Mouse (Mus musculus) heart, postnatal 14 days (tissue): ENCODE measurements at regions not wholly inside any gene's neighbourhood (a gene's known extent, or its start where the extent isn't known, plus 50 kb on each side); places are given as distances from the start of the nearest gene placed in this dataset.
"Not testable (repeated sequence)": the region's sequence is repeated elsewhere in the genome, so short reads cannot be mapped to it uniquely, and the experiment has no call there.

Experiments
- DNase-seq, 2 experiments: peaks; one replicate each; pipeline ENCODE4 v3.0.0; 2021 to 2022
- intact Hi-C: fragments of 180-260 bp; cut with DNase I; formaldehyde crosslinking; loops from one replicate; pipeline ENCODE4 v1.15.1; 2025

GRCm38 (mm10) chr13:45130516-45131249, 52.2 kb downstream of the Gm9817 start:
- no peak for DNase-seq
- intact Hi-C loops, result no loop called here

DNA sequence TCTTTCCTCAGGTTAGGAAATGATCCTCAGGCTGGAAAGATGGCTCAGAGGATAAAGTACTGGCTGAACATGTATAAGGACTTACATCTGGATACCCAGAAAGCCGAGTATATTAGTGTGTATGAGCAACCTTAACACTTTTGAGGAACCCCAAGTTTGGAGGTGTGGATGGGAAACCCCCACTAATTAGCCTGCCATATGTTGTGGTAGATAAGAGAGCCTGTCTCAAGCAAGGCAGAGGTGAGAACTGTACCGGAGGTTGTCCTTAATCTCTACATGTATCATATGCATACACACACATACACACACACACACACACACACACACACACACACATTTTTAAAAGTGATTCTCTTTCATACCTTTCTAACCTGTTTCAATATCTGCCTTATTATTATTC, 62.1 kb downstream of the Gm9817 start:
- DNase-seq, result no peak
- intact Hi-C loops, result no loop called here

- DNase-seq, result no peak
- intact Hi-C loops, result no loop called here
Observed at GRCm38 (mm10) chr13:45145129-45145528, 66.6 kb downstream of the Gm9817 start.

GRCm38 (mm10) chr13:45156223-45156622, 77.7 kb downstream of the Gm9817 start:
- no peak for DNase-seq

DNA sequence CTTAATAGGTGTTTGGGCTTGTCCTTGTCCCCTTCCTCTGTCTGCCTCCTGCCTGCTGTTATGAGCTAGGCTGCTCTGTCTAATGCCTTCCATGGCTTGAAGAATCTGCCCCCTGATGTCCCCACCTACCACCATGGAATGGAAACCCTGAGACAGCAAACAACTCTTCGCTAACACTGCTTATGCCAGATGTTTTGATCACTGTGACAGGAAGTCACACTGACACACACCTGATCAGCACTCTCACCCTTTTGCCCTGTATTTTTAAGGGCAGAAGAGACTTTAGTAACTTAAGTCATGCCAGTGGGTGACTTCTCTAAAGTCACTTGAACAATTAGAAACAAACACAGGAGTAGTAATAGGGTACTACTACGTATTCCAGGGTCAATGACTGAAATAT, 78.5 kb downstream of the Gm9817 start:
- no peak for DNase-seq
- intact Hi-C loops, result no loop called here

More at GRCm38 (mm10) chr13:45156223-45156622, 77.7 kb downstream of the Gm9817 start:
- intact Hi-C loops, result no loop called here

GRCm38 (mm10) chr13:45160281-45160680, 81.8 kb downstream of the Gm9817 start:
- intact Hi-C loops, result loop anchor here (5.0 kb wide), 1 partner anchor 317 kb away; no protein-coding TSS in a partner anchor
- DNase-seq, result no peak

GRCm38 (mm10) chr13:45164001-45164778, 85.7 kb downstream of the Gm9817 start:
- intact Hi-C loops, result loop anchor here (5.0 kb wide), 1 partner anchor 313 kb away; no protein-coding TSS in a partner anchor
- DNase-seq, result no peak

DNA sequence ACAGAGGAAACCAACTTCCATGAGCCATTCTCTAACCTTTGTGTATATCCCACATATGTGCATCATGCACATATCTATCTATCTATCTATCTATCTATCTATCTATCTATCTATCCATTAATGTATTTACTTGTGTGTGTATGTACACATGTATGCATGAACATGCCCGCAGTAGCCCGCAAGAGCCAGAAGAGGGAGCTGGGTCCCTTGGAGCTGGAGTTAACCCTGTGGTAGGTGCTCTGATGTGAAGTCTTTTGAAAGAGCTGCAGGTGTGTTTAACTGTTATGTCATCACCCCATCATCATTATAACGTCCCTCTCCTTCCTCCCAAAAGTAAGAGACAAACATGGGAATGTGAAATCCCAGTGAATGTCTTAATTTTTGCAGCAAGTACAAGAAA, 86.7 kb downstream of the Gm9817 start:
- DNase-seq, result no peak
- intact Hi-C loops, result no loop called here

DNA sequence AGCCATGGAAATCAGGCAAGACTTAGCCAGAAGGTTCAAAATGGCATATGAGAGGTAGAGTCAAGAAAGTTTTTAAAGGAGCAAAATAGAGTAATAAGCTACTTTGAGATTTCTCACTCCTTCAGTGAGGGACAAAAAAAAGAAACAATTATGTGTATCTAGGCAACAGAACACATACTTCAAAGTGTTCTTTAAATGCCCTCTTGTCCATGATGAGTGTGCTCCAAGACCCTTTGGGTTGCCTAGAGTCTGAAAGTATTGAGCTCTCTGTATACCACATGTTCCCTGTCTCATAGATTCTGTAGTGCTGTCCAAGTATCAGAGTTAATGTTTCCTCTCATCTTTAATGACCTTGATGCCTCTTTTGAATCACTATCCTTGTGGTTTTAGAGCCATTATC, 91.2 kb downstream of the Gm9817 start:
- intact Hi-C loops, result no loop called here

DNA sequence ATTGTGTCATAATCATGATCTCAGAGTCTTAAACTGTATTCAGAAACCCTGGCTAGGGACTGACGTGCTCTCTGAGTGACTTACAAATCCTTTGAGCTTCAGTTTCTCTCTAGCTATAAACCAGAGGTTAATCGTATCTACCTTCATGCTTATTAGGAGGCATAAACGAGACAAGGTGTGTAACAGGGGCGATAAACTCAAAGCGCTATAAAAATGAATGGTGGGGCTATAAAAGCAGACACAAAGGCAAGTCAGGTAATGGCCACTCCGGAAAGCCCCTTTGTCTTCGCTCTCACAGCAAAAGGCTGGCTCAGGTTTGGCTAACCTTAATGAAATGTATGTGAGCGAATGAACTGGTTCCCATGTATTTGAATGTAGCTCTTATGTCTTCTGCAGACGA, 94.6 kb downstream of the Gm9817 start:
- intact Hi-C loops, result no loop called here
- DNase-seq, result no peak

More for the DNA sequence above, 91.2 kb downstream of the Gm9817 start:
- DNase-seq, result no peak

DNA sequence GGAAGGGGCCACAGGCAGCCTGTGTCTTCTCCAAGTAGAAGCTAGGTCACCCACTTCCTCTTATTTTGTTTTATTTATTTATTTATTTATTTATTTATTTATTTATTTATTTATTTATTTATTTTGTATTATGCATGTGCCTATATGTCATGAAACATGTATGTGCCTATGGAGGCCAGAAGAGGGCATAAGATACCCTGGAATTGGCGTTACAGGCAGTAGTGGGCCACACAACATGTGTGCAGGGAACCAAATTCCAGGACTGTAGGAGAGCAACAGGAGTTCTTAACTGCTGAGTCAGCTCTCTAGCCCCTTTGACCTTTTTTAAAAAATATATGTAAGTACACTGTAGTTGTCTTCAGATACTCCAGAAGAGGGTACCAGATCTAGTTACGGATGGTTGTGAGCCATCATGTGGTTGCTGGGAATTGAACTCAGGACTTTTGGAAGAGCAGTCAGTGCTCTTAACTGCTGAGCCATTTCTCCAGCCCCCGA, 97.3 kb downstream of the Gm9817 start:
- intact Hi-C loops, DNase-seq: not testable (repeated sequence)

- DNase-seq, result no peak
- intact Hi-C loops, result no loop called here
Observed at GRCm38 (mm10) chr13:45181529-45182230, 103.2 kb downstream of the Gm9817 start.

DNA sequence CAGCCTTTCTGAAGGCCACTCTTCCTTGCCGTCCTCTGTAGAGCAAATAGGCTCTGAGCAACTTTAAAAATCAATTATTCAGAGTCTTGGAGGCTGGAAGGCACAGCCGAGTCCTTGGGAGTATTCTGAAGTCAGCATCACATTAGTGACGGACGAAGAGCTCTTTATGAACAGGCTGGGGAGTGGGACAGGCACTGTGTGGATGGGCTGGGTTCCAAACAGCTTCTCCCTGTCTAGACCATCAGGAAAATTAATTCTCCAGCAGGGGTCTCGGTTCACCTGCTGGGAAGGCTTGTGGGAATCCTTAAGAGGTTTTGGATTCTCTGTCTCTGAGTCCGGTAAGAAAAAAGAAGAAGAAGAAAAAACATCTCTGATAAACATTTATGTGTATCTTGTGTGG, 110.9 kb downstream of the Gm9817 start:
- intact Hi-C loops, result no loop called here
- no peak for DNase-seq

DNA sequence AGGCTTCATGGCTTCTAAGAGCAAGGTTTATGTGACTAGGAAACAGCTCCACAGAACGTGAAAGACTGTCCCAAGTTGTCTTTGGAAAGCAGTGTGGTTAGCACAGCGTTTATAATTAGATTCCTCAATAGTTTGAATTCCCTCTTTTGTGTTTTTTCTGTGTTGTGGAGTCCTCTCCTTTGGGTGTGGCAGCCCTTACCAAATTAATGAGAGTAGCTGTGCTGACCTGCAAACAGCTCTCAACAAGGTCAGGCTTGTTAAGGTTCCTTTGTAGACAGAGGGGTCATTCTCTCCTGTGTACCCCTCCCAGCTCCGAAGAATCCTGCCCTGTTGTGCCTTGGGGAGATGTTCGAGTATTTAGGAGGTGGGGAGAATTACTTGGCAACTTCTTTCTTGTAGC, 111.7 kb downstream of the Gm9817 start:
- no peak for DNase-seq
- intact Hi-C loops, result no loop called here

GRCm38 (mm10) chr13:45192079-45192478, 113.6 kb downstream of the Gm9817 start:
- no peak for DNase-seq
- intact Hi-C loops, result no loop called here

DNA sequence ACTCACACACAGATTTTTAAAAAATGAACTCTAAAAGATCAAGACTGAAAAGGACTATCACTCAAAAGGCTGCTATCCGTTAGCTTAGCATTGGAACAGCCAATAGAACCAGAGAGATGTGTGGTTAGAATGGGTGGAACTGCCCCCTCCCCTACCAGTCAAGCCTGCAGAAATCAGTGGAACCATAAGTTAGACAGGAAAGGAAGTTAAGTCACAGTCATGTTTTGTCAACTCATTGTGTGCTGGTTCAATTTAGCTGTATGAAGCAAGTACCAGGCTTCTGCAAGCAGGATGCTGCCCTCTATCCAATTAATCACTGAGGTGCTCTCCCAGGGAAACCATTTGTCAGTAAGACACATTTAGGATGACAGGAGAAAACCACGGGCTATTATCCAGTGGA, 117.1 kb downstream of the Gm9817 start:
- DNase-seq, result no peak
- intact Hi-C loops, result no loop called here

GRCm38 (mm10) chr13:45196363-45196762, 117.9 kb downstream of the Gm9817 start:
- DNase-seq, result no peak
- intact Hi-C loops, result no loop called here

- no peak for DNase-seq
- intact Hi-C loops, result no loop called here
Observed at GRCm38 (mm10) chr13:45200511-45201120, 122.1 kb downstream of the Gm9817 start.

DNA sequence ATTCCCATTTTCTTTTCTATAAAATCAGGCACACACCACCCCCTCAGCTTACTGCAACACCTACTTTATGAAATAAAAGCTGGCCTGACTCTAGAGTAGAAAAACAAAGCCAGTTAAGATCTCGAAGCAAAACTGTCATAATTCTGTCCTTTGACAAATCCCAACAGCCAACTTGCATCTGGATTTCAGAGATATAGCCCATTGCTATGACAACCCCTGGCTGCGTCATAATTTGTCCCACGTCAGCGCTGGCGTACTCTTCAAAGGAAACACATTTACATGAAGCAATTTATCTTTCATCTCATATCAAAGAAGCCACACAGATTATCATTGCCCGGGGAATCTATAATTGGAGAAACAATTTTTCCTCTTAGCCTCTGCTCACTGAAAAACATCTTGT, 126.4 kb downstream of the Gm9817 start:
- no peak for DNase-seq
- intact Hi-C loops, result no loop called here

GRCm38 (mm10) chr13:45208540-45209197, 130.2 kb downstream of the Gm9817 start:
- DNase-seq, result no peak
- intact Hi-C loops, result no loop called here
